Mouse (Mus musculus) embryonic facial prominence, embryonic 11.5 days (tissue): Measurements from ENCODE around the gene Adamtsl1. TPM values are rescaled to one million over a fixed set of nuclear protein-coding genes. Genes with fewer than 3 reads are reported as not detected.

Experiments used
- ATAC-seq: fragments of 200-750 bp; cut with Nextera tagmentation; replicated peaks from 2 replicates; pipeline ENCODE4 v1.8.0; 2017; ENCODE audit warnings: low read depth; ENCODE audit not compliant: insufficient number of reproducible peaks, low FRiP score, low TSS enrichment
- DNase-seq: peaks from one replicate; pipeline ENCODE4 v3.0.0-alpha.2; 2015; ENCODE audit warnings: low spot score
- H3K27ac ChIP-seq: fragments of 300-500 bp; sonication (generic); replicated peaks from 2 replicates; pipeline ENCODE4 v1.5.1; 2014; ENCODE audit warnings: mild to moderate bottlenecking, low read depth, low read length, control low read depth
- H3K27me3 ChIP-seq: fragments of 300-500 bp; sonication (generic); 2 replicates; pipeline ENCODE4 v1.6.1; 2014; ENCODE audit warnings: mild to moderate bottlenecking, low read length, moderate library complexity, mixed read lengths; ENCODE audit not compliant: control insufficient read depth, insufficient read depth
- H3K36me3 ChIP-seq: fragments of 300-500 bp; sonication (generic); replicated peaks from 2 replicates; pipeline ENCODE4 v1.6.1; 2014; ENCODE audit warnings: low read depth, mild to moderate bottlenecking, low read length, moderate library complexity, mixed read lengths; ENCODE audit not compliant: control insufficient read depth, insufficient read depth
- H3K4me1 ChIP-seq: fragments of 300-500 bp; sonication (generic); 2 replicates; pipeline ENCODE4 v1.6.1; 2014; ENCODE audit warnings: low read length, mixed read lengths; ENCODE audit not compliant: control insufficient read depth, insufficient read depth
- H3K4me2 ChIP-seq: fragments of 300-500 bp; sonication (generic); 2 replicates; pipeline ENCODE4 v1.6.1; 2014; ENCODE audit warnings: low read depth, mild to moderate bottlenecking, control low read depth, low read length, moderate library complexity
- H3K4me3 ChIP-seq: fragments of 300-500 bp; sonication (generic); 2 replicates; pipeline ENCODE4 v1.5.1; 2014; ENCODE audit warnings: low read depth, low read length, control low read depth
- H3K9ac ChIP-seq: fragments of 300-500 bp; sonication (generic); replicated peaks from 2 replicates; pipeline ENCODE4 v1.6.1; 2014; ENCODE audit warnings: mild to moderate bottlenecking, control low read depth, low read length
- H3K9me3 ChIP-seq: fragments of 300-500 bp; sonication (generic); replicated peaks from 2 replicates; pipeline ENCODE4 v1.6.1; 2016; ENCODE audit warnings: mild to moderate bottlenecking, low read length, inconsistent platforms, mixed read lengths; ENCODE audit not compliant: control insufficient read depth
- WGBS: fragments of 180-500 bp; shearing (Covaris S2); extraction: QIAGEN DNeasy Blood & Tissue Kit; methylation state at CpG from one replicate; pipeline ENCODE4 v1.1.7; 2014; 5-methylcytosine and 5-hydroxymethylcytosine counted together
- polyA plus RNA-seq: library from polyadenylated mRNA; unstranded; fragments of >200 nt; fragmentation: Nextera tagmentation; extraction: Ambion mirVana; gene quantifications from 2 replicates; pipeline ENCODE4 v1.2.1, GENCODE M21; 2014

The Adamtsl1 gene
- polyA plus RNA-seq, 1 experiment from 2014 or later: 8.5 TPM

- Histone ChIP-seq H3K9ac (no peak overlapping the region), H3K4me3 (no peak overlapping the region), H3K4me2 (no peak overlapping the region), H3K4me1 (no peaks in the 10 kb centered on the region), H3K36me3 (no peaks in the 10 kb centered on the region), H3K27me3 (no peaks in the 10 kb centered on the region), H3K27ac (no peak overlapping the region), H3K9me3 (no peaks in the 10 kb centered on the region)
- DNase-seq (no peak), ATAC-seq (no peak)
- 85% methylated on average over 5 of the region's 5 CpGs for WGBS
These were observed 554.4 kb downstream of the Adamtsl1 start for GRCm38 (mm10) chr4:86068376-86068775.

- Histone ChIP-seq H3K9ac (no peak overlapping the region), H3K9me3 (no peaks in the 10 kb centered on the region), H3K4me3 (no peak overlapping the region), H3K36me3 (no peaks in the 10 kb centered on the region), H3K4me1 (no peaks in the 10 kb centered on the region), H3K4me2 (no peak overlapping the region), H3K27ac (no peak overlapping the region), H3K27me3 (no peaks in the 10 kb centered on the region)
- DNase-seq (no peak), ATAC-seq (no peak)
- 56% methylated on average over 13 of the region's 13 CpGs for WGBS
These were observed 555.1 kb downstream of the Adamtsl1 start for GRCm38 (mm10) chr4:86068875-86069718.

GRCm38 (mm10) chr4:86074871-86075270, 560.9 kb downstream of the Adamtsl1 start:
- H3K4me1 ChIP-seq: no peaks in the 10 kb centered on the region
- ATAC-seq: no peak
- no peaks in the 10 kb centered on the region for H3K27me3 ChIP-seq
- WGBS: 21% methylated on average over 1 of the region's 1 CpGs
- no peak overlapping the region for H3K27ac ChIP-seq
- DNase-seq: no peak
- H3K36me3 ChIP-seq: no peaks in the 10 kb centered on the region
- H3K4me3 ChIP-seq: no peak overlapping the region
- no peak overlapping the region for H3K4me2 ChIP-seq
- H3K9me3 ChIP-seq: no peaks in the 10 kb centered on the region
- no peak overlapping the region for H3K9ac ChIP-seq

GRCm38 (mm10) chr4:86077355-86077754, 563.4 kb downstream of the Adamtsl1 start:
- Histone ChIP-seq H3K27ac (no peak overlapping the region), H3K9me3 (no peaks in the 10 kb centered on the region)
- WGBS: 89% methylated on average over 2 of the region's 2 CpGs

GRCm38 (mm10) chr4:86077854-86078253, 563.9 kb downstream of the Adamtsl1 start:
- Histone ChIP-seq H3K9ac (no peak overlapping the region), H3K4me2 (no peak overlapping the region), H3K36me3 (no peaks in the 10 kb centered on the region), H3K9me3 (no peaks in the 10 kb centered on the region), H3K4me1 (no peaks in the 10 kb centered on the region), H3K27ac (no peak overlapping the region), H3K27me3 (no peaks in the 10 kb centered on the region), H3K4me3 (no peak overlapping the region)
- WGBS: 73% methylated on average over 3 of the region's 3 CpGs
- ATAC-seq (no peak), DNase-seq (no peak)

More at GRCm38 (mm10) chr4:86077355-86077754, 563.4 kb downstream of the Adamtsl1 start:
- H3K36me3 ChIP-seq: no peaks in the 10 kb centered on the region
- no peak overlapping the region for H3K4me2 ChIP-seq
- no peak overlapping the region for H3K4me3 ChIP-seq
- no peaks in the 10 kb centered on the region for H3K27me3 ChIP-seq
- H3K4me1 ChIP-seq: no peaks in the 10 kb centered on the region
- ATAC-seq (no peak), DNase-seq (no peak)
- no peak overlapping the region for H3K9ac ChIP-seq

GRCm38 (mm10) chr4:86087508-86087907, 573.5 kb downstream of the Adamtsl1 start:
- Histone ChIP-seq H3K27me3 (no peaks in the 10 kb centered on the region), H3K36me3 (no peaks in the 10 kb centered on the region), H3K9ac (no peak overlapping the region), H3K9me3 (no peaks in the 10 kb centered on the region), H3K4me3 (no peak overlapping the region), H3K4me1 (no peaks in the 10 kb centered on the region), H3K4me2 (no peak overlapping the region), H3K27ac (no peak overlapping the region)
- no peak for DNase-seq
- 78% methylated on average over 5 of the region's 5 CpGs for WGBS
- ATAC-seq: no peak

GRCm38 (mm10) chr4:86103207-86103606, 589.2 kb downstream of the Adamtsl1 start:
- H3K27me3 ChIP-seq: no peaks in the 10 kb centered on the region
- ATAC-seq: no peak
- WGBS: 64% methylated on average over 1 of the region's 1 CpGs
- no peaks in the 10 kb centered on the region for H3K4me1 ChIP-seq
- H3K27ac ChIP-seq: no peak overlapping the region
- H3K4me3 ChIP-seq: no peak overlapping the region
- H3K9me3 ChIP-seq: no peaks in the 10 kb centered on the region
- H3K36me3 ChIP-seq: no peaks in the 10 kb centered on the region
- no peak overlapping the region for H3K4me2 ChIP-seq
- no peak for DNase-seq
- no peak overlapping the region for H3K9ac ChIP-seq

GRCm38 (mm10) chr4:86108325-86108724, 594.4 kb downstream of the Adamtsl1 start:
- DNase-seq (no peak), ATAC-seq (no peak)
- Histone ChIP-seq H3K27ac (no peak overlapping the region), H3K4me2 (no peak overlapping the region), H3K9ac (no peak overlapping the region), H3K27me3 (no peaks in the 10 kb centered on the region), H3K4me1 (no peaks in the 10 kb centered on the region), H3K36me3 (no peaks in the 10 kb centered on the region), H3K4me3 (no peak overlapping the region), H3K9me3 (no peaks in the 10 kb centered on the region)
- 81% methylated on average over 4 of the region's 4 CpGs for WGBS
